Mouse (Mus musculus) CH12.LX (cell line): ENCODE results near the gene Mgat5.

Experiments
- BHLHE40 ChIP-seq: IDR thresholded peaks from 2 replicates; pipeline ENCODE4 v1.6.1; 2011; ENCODE audit warnings: mild to moderate bottlenecking, low read depth, low read length, improper control_type of control experiment
- CHD1 ChIP-seq: IDR thresholded peaks from 2 replicates; pipeline ENCODE4 v1.6.1; 2012; ENCODE audit warnings: low read depth, low read length, improper control_type of control experiment, inconsistent platforms
- CHD2 ChIP-seq: IDR thresholded peaks from 2 replicates; pipeline ENCODE4 v1.6.1; 2011; ENCODE audit warnings: low read length, improper control_type of control experiment
- CTCF ChIP-seq, 2 experiments: IDR thresholded peaks in 1 of 2; conservative IDR thresholded peaks in 1 of 2; 2 replicates each; pipeline ENCODE4 v1.5.1; 2011 to 2012; ENCODE audit warnings: low read depth in 2 of 2, low read length in 2 of 2, improper control_type of control experiment in 1 of 2, inconsistent platforms in 1 of 2, mild to moderate bottlenecking in 1 of 2, moderate library complexity in 1 of 2
- EP300 ChIP-seq: IDR thresholded peaks from 2 replicates; pipeline ENCODE4 v1.6.1; 2011; ENCODE audit warnings: low read length, improper control_type of control experiment
- JUN ChIP-seq: IDR thresholded peaks from 2 replicates; pipeline ENCODE4 v1.6.1; 2011; ENCODE audit warnings: low read depth, mild to moderate bottlenecking, low read length, improper control_type of control experiment, moderate library complexity; ENCODE audit not compliant: insufficient read depth
- KAT2A ChIP-seq: IDR thresholded peaks from 2 replicates; pipeline ENCODE4 v1.6.1; 2012; ENCODE audit warnings: low read length, improper control_type of control experiment, inconsistent platforms; ENCODE audit not compliant: insufficient replicate concordance
- MEF2A ChIP-seq: IDR thresholded peaks from 2 replicates; pipeline ENCODE4 v1.6.1; 2014; ENCODE audit warnings: low read depth, mild to moderate bottlenecking, inconsistent platforms, low read length, improper control_type of control experiment, borderline replicate concordance
- POLR2A ChIP-seq: IDR thresholded peaks from 2 replicates; pipeline ENCODE4 v1.6.1; 2011; ENCODE audit warnings: low read depth, mild to moderate bottlenecking, improper control_type of control experiment, low read length
- ZKSCAN1 ChIP-seq: IDR thresholded peaks from 2 replicates; pipeline ENCODE4 v1.6.1; 2012; ENCODE audit warnings: low read depth, inconsistent platforms, low read length, improper control_type of control experiment, borderline replicate concordance

GRCm38 (mm10) chr1:127235157-127235556, 30.3 kb downstream of the Mgat5 start:
- TF ChIP-seq ZKSCAN1 = no peak
- TF ChIP-seq EP300 = no peak
- TF ChIP-seq CTCF (conservative IDR thresholded peaks at IDR 0.05 in 1 of 2, IDR thresholded peaks at IDR 0.05 in 1 of 2; ENCODE audit: low read depth in 2 of 2, low read length in 2 of 2) = no peak
- TF ChIP-seq KAT2A = no peak
- no peak for TF ChIP-seq CHD1
- TF ChIP-seq BHLHE40 = no peak
- TF ChIP-seq CHD2 = no peak
- TF ChIP-seq POLR2A = no peak
- TF ChIP-seq MEF2A = no peak
- TF ChIP-seq JUN = no peak
